Mouse (Mus musculus) embryonic facial prominence, embryonic 14.5 days (tissue): ENCODE measurements at regions not wholly inside any gene's neighbourhood (a gene's known extent, or its start where the extent isn't known, plus 50 kb on each side); places are given as distances from the start of the nearest gene placed in this dataset.
A peak's percentile ranks its signal among the peaks of the same experiment; 100 is the strongest.

Experiments
- ATAC-seq: fragments of 200-750 bp; cut with Nextera tagmentation; 2 replicates; pipeline ENCODE4 v1.8.0; 2017; ENCODE audit warnings: low read depth, moderate number of reproducible peaks, moderate TSS enrichment
- DNase-seq: peaks from one replicate; pipeline ENCODE4 v3.0.0-alpha.2; 2015; ENCODE audit warnings: low spot score
- H3K27ac ChIP-seq: fragments of 300-500 bp; sonication (generic); replicated peaks from 2 replicates; pipeline ENCODE4 v1.5.1; 2014; ENCODE audit warnings: low read depth, mild to moderate bottlenecking, low read length, moderate library complexity
- H3K27me3 ChIP-seq: fragments of 300-500 bp; sonication (generic); replicated peaks from 2 replicates; pipeline ENCODE4 v1.6.1; 2014; ENCODE audit warnings: low read length; ENCODE audit not compliant: control insufficient read depth, insufficient read depth
- H3K36me3 ChIP-seq: fragments of 300-500 bp; sonication (generic); 2 replicates; pipeline ENCODE4 v1.6.1; 2014; ENCODE audit warnings: low read length, mixed read lengths; ENCODE audit not compliant: control insufficient read depth, insufficient read depth
- H3K4me1 ChIP-seq: fragments of 300-500 bp; sonication (generic); 2 replicates; pipeline ENCODE4 v1.6.1; 2014; ENCODE audit warnings: antibody characterized with exemption, low read length; ENCODE audit not compliant: control insufficient read depth, insufficient read depth
- H3K4me2 ChIP-seq: fragments of 300-500 bp; sonication (generic); 2 replicates; pipeline ENCODE4 v1.6.1; 2014; ENCODE audit warnings: low read depth, mild to moderate bottlenecking, low read length, moderate library complexity, mixed read lengths
- H3K4me3 ChIP-seq: fragments of 300-500 bp; sonication (generic); 2 replicates; pipeline ENCODE4 v1.5.1; 2014; ENCODE audit warnings: low read depth, mild to moderate bottlenecking, low read length
- H3K9ac ChIP-seq: fragments of 300-500 bp; sonication (generic); 2 replicates; pipeline ENCODE4 v1.6.1; 2014; ENCODE audit warnings: low read depth, mild to moderate bottlenecking, low read length, moderate library complexity, mixed read lengths
- H3K9me3 ChIP-seq: fragments of 300-500 bp; sonication (generic); 2 replicates; pipeline ENCODE4 v1.6.1; 2016; ENCODE audit warnings: low read length; ENCODE audit not compliant: control insufficient read depth
- WGBS: fragments of 180-500 bp; shearing (Covaris S2); extraction: QIAGEN DNeasy Blood & Tissue Kit; methylation state at CpG from one replicate; pipeline ENCODE4 v1.1.7; 2014; 5-methylcytosine and 5-hydroxymethylcytosine counted together

DNA sequence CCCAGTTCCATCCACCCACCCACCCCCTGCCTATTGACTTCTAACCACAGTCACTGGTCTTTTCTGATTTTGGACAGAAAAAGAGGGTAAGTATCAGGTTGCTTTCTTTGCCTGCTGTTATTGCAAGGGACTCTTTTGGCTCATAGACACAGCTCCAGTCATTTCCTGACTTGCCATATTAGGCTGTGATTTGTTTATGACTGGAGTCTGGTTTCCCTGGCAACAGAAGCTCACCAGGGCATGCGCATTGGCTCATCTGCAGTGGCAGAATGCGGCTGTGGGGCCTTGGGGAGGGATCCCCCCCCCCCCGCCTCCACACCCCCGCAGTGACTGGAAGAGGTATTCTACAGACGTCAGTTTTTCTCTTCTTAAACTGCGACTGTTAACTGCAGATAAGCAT, 65.9 kb downstream of the Cdr1 start:
- H3K4me2 ChIP-seq, result peak overlapping the region; percentile 29
- peak; percentile 84 for ATAC-seq
- WGBS, result 18% methylated on average over 5 of the region's 6 CpGs

GRCm38 (mm10) chrX:61117368-61117767, 68.0 kb downstream of the Cdr1 start:
- no peak for ATAC-seq

More for the DNA sequence above, 65.9 kb downstream of the Cdr1 start:
- peak; percentile 78 for DNase-seq
- H3K9ac ChIP-seq, result no peak overlapping the region
- H3K36me3 ChIP-seq, result no peaks in the 10 kb centered on the region
- no peaks in the 10 kb centered on the region for H3K9me3 ChIP-seq
- H3K27ac ChIP-seq, result no peak overlapping the region; the same call in 1 of the 2 replicates
- H3K4me3 ChIP-seq, result no peak overlapping the region
- H3K27me3 ChIP-seq, result no peaks in the 10 kb centered on the region
- H3K4me1 ChIP-seq, result no peaks in the 10 kb centered on the region

GRCm38 (mm10) chrX:61116010-61116447, 69.3 kb downstream of the Cdr1 start:
- WGBS, result 31% methylated on average over 10 of the region's 10 CpGs
- peak overlapping the region; percentile 44 for H3K4me2 ChIP-seq
- ATAC-seq, result peak; percentile 76
- no peaks in the 10 kb centered on the region for H3K9me3 ChIP-seq
- no peaks in the 10 kb centered on the region for H3K36me3 ChIP-seq
- no peak overlapping the region for H3K9ac ChIP-seq
- H3K4me3 ChIP-seq, result peak overlapping the region; percentile 30
- H3K27me3 ChIP-seq, result no peaks in the 10 kb centered on the region
- H3K27ac ChIP-seq, result no peak overlapping the region
- DNase-seq, result peak; percentile 45
- no peaks in the 10 kb centered on the region for H3K4me1 ChIP-seq

More at GRCm38 (mm10) chrX:61117368-61117767, 68.0 kb downstream of the Cdr1 start:
- no peak overlapping the region; the same call in 1 of the 2 replicates for H3K4me3 ChIP-seq
- H3K4me1 ChIP-seq, result no peaks in the 10 kb centered on the region
- peak overlapping the region; percentile 44; the same call in 1 of the 2 replicates for H3K4me2 ChIP-seq
- H3K9ac ChIP-seq, result no peak overlapping the region
- 73% methylated on average over 4 of the region's 4 CpGs for WGBS
- no peaks in the 10 kb centered on the region for H3K36me3 ChIP-seq
- no peak for DNase-seq
- H3K9me3 ChIP-seq, result no peaks in the 10 kb centered on the region
- H3K27ac ChIP-seq, result no peak overlapping the region
- H3K27me3 ChIP-seq, result no peaks in the 10 kb centered on the region
